Mouse (Mus musculus): Measurements from ENCODE around the gene Plcb1.

Gene Plcb1

DNA sequence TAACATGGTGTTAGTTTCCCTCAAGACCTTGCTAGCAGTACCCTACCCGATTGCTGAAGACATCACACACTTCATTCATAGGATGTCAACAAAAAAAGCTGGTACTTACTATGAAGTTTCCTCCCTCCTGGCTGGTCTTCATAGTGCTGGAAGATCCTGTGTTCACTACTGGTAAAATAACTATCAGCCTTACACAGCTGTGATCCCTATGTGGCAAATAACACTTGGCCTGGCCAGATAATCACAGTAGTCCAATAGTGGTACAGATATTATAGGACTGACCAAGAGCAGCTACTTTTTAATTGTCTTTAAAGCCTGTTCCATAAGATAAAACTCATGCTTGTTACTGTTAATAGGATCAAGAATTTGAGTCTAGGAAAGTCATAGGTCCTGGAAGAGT lies 52.3 kb downstream of the Plcb1 start:
- DNase-seq (ENCODE audit: low spot score in 2 of 2) = no peak

DNA sequence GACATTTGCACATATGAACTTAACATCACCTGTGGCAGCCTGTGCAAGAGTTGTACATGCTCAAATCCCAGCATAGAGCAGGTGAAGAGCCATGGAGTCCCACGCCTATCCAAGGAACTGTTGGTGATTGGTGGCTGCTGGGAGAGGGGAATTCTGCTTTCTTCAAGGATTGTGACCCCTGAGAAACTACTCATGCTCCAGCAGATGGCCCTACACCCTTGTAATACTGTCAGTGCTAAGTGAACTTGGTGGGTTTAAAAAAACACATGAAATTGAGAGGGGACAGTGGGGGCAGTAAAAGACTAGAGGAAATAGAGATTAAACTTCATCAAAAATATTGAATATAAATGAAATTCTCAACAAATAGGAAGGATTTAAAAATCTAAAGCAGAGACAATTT lies 53.0 kb downstream of the Plcb1 start:
- DNase-seq (ENCODE audit: low spot score in 2 of 2) = no peak

GRCm38 (mm10) chr2:134842883-134843282 lies 57.0 kb downstream of the Plcb1 start:
- DNase-seq (ENCODE audit: low spot score in 2 of 2) = no peak

- no peak for DNase-seq (ENCODE audit: low spot score in 2 of 2)
These were observed 58.7 kb downstream of the Plcb1 start for GRCm38 (mm10) chr2:134844391-134845238.

DNA sequence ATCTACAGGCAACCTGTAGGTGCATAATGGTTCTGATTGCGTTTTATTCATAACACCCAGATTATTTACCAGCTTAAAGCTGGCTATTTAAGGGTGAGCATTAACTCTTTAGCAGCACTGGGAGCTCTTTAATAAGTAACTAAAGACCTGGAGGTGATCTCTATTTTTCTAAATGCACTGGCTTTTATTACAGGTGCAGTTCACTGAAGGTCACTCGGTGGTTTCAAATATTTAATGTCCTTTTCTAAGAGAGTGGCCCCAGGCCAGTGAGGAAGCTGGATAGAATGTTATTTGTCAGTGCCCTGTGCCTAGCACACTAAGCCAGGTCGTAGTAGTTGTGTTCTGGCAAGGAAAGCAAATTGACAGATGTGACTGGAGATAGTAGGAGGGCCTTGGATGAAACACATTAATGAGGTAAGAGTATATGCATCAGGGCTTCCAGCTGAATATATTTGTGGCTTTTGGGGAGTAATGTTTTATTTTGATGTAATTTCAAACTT lies 59.4 kb downstream of the Plcb1 start:
- DNase-seq (ENCODE audit: low spot score in 2 of 2) = no peak

DNA sequence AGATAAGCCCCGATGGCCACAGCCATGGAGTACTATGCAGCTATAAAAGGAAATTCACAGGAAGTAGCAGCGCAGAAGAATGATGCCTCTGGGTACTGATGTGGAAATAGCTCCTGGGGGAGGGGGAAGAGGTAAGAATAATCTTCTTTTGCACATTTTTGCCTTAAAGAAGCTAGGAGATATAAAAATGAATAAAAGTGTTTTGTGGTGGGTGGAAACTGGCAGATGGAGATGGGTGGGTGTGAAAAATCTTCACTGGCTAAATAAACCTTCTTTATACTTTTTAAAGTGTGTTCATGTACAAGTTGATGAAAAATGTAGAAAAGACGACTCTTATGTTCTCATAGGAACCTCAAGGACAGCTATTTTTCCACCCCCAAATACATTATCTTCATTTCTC lies 60.7 kb downstream of the Plcb1 start:
- no peak for DNase-seq (ENCODE audit: low spot score in 2 of 2)

DNA sequence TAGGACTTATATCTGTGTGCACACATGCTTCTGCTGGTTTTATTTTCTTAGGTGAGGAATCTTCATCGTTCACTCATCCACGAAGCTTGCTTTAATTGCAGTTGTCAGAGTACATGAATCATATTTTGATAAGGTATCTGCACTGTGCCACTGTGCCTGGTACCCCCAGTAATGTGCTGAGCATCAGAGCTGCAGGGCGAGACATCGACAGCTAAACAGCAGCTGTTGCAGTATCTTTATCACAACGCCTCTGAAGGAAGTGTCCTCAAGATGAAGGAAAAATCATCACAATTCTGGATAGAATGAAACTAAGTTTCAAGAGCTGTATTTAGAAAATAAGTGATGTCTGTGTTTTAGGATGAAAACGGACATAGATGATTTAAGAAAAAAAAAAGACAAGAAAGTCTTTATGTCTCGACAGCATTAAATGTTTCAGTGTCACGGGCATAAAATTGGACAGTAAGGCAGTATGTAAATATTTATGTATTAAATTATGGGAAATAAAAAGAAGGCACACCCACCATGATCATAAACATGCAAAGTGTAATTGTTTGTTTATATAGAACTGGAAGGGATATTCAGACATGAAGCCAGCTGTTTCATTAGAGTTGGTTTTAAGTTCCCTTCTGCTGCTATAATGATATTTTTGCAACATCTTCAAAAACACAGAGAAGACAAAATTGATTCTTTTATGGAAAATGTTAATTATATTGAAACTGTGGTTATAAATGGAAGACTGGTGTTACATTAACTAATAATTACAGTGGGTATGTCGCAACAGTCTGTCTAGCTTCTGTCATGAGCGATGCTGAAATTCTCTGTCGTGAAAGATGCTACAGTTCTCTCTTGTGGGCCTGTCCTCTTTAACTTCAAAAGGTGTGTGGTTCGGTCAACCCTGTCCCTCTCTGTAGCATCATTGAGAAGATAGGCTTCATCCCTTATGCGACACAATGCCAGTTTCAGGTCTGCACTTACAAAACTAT lies 65.6 kb downstream of the Plcb1 start:
- DNase-seq (ENCODE audit: low spot score in 2 of 2) = no peak

DNA sequence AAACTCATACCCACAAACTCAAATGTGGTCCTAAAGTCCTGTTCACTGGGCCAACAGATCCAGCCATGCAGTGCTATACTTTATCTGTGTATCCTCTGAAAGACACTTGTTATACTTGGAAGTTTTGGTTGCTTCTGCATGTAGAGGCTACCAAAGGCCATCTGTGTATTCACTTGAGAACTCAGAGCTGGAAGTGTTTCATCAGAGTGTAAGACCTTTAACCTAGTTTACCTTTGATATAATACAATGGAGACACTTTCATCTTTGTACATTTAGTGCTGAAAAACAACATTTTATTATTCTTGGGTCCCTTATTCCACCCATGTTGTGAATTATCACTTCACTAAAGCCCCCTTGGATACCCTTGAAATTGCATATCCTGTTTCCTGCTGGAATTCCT lies 70.4 kb downstream of the Plcb1 start:
- no peak for DNase-seq (ENCODE audit: low spot score in 2 of 2)

GRCm38 (mm10) chr2:134856691-134857090 lies 70.8 kb downstream of the Plcb1 start:
- DNase-seq (ENCODE audit: low spot score in 2 of 2) = no peak

DNA sequence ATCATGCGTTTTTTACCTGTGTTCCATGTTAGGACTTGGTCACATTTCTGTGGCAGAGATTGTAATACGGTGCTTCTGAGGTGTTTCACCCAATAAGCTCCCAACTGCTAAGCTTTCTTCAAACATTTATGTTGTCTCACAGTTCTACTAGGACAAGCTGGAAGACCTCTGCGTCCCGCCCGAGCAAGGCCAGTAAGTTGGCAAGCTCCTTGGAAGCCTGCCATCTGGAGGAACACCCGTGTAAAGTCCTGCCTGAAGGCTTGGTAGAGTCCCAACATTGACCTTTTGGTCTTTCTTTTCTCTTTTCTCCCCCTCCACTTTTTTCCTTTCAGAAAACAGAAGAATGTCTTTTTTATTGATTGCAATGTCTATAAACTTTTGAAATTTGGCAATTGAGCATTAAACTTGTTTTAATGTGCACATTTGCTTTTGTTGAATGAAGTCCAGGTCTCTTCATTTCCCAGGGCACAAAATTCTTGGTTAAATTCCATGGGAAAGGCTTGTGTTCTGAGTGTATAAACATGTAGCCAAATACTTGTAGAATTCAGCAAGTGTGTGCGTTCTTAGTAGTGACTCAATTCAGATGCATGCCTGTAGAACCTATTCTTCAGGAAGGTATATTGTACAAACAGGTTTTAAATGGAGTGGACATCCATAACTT lies 79.2 kb downstream of the Plcb1 start:
- no peak for DNase-seq (ENCODE audit: low spot score in 2 of 2)

GRCm38 (mm10) chr2:134867381-134867780 lies 81.5 kb downstream of the Plcb1 start:
- DNase-seq (ENCODE audit: low spot score in 2 of 2) = no peak

DNA sequence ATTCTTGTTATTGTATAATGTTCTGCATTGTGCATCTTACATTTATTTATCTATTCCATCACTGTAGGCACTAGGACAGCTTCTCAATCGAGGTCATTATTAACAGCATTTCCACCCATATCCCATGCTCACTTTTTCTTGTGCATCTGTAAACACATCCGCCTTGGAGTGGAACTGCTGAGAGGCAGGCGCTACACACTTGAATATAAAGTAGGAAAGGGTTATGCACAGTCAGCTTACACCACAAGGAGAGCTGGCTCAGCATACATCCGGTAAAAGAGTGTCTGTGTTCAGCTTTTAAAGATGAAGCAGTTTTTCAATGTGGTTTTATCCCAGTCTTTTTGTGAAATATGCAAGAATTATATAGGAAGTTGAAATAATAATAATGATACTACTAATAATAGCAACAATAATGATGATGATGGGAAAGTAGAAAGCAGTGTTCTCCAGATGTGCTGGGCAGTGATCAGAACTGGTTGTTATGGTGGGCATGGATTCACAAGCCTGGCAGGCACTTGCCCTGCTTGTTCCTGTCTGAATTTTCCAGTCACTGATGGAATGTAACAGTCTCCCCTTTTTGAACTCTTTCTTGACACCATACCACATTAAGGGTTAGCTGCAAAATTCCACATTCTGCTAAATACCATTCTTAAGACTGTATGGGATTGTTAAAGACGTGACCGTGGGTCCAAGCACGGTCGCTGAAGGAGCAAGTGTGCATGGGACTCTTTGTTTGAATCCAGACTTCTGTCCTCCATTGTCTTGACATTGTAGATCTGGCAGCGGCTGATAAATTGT lies 86.0 kb downstream of the Plcb1 start:
- DNase-seq (ENCODE audit: low spot score in 2 of 2) = no peak

DNA sequence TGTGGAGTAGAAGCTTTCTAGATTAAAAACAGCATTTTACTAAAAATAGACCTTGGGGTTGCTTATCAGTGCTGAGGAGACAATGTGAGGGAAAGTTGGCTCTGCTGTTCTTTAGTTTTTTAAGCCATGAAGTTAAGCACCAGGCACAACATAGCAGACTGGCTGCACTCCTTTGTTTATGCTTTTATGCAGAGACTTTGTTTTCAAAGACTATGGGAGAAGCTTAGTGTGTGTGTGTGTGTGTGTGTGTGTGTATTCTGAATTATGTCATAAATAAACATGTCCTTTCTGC lies 86.6 kb downstream of the Plcb1 start:
- DNase-seq (ENCODE audit: low spot score in 2 of 2) = no peak

DNA sequence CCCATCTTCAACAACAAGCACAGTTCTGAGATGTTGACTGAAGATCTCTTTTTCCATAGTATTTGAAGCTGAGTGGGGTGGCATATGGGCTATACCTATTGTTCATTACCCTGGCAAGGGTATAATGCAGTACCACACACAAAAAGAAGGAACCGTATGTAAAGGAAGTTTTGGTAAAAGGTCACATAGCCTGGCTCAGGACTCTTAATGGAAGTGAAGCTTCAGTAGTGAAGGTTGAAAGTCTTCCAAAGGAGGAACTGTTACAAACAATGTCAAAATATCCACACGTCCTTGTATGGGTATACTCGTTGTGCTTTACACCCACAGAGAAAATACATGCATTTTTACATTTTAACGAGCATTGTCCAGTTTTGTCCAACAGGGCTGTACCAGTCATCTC lies 91.3 kb downstream of the Plcb1 start:
- DNase-seq (ENCODE audit: low spot score in 2 of 2) = no peak

GRCm38 (mm10) chr2:134891207-134891606 lies 105.3 kb downstream of the Plcb1 start:
- no peak for DNase-seq (ENCODE audit: low spot score in 2 of 2)

- DNase-seq (ENCODE audit: low spot score in 2 of 2) = no peak
These were observed 108.9 kb downstream of the Plcb1 start for GRCm38 (mm10) chr2:134894776-134895175.

- no peak for DNase-seq (ENCODE audit: low spot score in 2 of 2)
These were observed 110.3 kb downstream of the Plcb1 start for GRCm38 (mm10) chr2:134896196-134896595.

- DNase-seq (ENCODE audit: low spot score in 2 of 2) = no peak
These were observed 111.2 kb downstream of the Plcb1 start for GRCm38 (mm10) chr2:134897083-134897482.

DNA sequence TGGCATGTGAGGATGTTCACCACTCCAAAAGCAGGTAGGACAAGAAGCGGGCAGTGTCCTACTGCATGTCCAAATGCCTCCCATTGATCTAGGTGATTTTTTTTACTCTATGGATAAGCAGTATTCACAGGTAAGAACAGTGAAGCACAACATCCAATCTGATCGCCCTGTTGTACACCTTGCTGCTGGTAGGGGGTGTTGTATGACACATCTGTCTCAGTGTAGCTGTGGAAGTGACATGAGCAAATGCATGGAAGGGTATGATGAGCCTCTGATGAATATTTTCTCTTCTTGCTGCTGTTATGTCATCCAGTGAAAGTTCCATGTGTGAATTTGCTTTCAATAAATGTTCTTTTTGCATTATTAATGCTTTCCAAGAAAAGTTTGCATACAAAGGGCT lies 115.7 kb downstream of the Plcb1 start:
- DNase-seq (ENCODE audit: low spot score in 2 of 2) = no peak

DNA sequence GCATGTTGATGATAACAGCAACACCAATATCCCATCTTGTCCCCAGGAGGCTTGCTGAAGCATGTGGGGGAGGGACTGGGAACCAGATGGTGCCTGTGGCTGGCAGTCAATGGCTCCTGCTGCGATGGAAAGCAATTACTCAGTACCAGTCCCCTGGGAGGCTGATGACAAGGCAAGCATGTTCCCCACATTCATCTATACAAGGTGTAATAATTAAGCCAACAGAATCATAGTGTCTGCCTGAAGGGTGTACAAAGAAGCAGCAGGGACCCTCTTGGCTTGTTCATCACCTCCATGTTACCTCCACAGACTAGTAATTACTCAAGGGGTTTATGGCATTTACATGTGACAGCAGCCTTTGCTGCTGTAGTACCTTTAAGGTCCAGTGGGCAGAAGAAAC lies 125.0 kb downstream of the Plcb1 start:
- DNase-seq (ENCODE audit: low spot score in 2 of 2) = no peak

DNA sequence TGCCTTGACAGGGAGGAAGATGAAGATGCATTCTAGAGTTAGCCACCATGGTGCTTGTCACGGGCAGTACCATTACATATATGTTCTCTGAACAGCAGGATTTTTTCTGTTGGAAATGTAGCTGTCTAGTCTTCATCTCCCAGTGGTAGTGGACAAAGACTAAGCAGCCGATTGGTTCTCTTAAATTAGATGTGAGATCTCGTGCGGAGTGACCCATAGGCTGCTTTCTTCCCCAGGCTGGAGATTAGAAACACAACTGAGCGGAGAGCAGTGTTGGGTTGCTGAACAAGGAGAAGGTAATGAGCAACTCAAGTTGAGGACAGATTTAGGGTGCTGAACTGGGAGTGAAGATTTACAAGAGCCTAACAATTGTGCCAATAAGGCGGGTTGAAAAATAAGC lies 125.5 kb downstream of the Plcb1 start:
- no peak for DNase-seq (ENCODE audit: low spot score in 2 of 2)

All from frontal cortex, postnatal 14 days (tissue).